Mouse (Mus musculus) spleen, adult 2 months (tissue): ENCODE measurements around the gene Dusp21. TPM values are rescaled to one million over a fixed set of nuclear protein-coding genes. Genes with fewer than 3 reads are reported as not detected.
A peak's percentile ranks its signal among the peaks of the same experiment; 100 is the strongest.

ENCODE experiments used
- DNase-seq, 2 experiments: peaks; one replicate each; pipeline versions ENCODE4 v3.0.0 to v3.0.0-alpha.2; 2012 to 2021; ENCODE audit warnings: low spot score in 2 of 2, low read depth in 1 of 2
- H3K27ac ChIP-seq: fragments of 200-500 bp; 2 replicates; pipeline ENCODE4 v1.5.1; 2012; ENCODE audit warnings: low read length, inconsistent platforms; ENCODE audit not compliant: insufficient read depth
- H3K27me3 ChIP-seq: fragments of 200-500 bp; 2 replicates; pipeline ENCODE4 v1.6.1; 2012; ENCODE audit warnings: mild to moderate bottlenecking, moderate library complexity, low read length, inconsistent platforms; ENCODE audit not compliant: control insufficient read depth, insufficient read depth
- H3K36me3 ChIP-seq: fragments of 200-500 bp; 2 replicates; pipeline ENCODE4 v1.6.1; 2012; ENCODE audit warnings: mild to moderate bottlenecking, low read length, inconsistent platforms; ENCODE audit not compliant: control insufficient read depth, insufficient read depth
- H3K4me1 ChIP-seq: fragments of 200-500 bp; 2 replicates; pipeline ENCODE4 v1.6.1; 2011; ENCODE audit warnings: inconsistent platforms; ENCODE audit not compliant: control insufficient read depth, insufficient read depth, insufficient read length
- H3K4me3 ChIP-seq: fragments of 200-500 bp; 2 replicates; pipeline ENCODE4 v1.5.1; 2011; ENCODE audit warnings: mild to moderate bottlenecking, inconsistent platforms; ENCODE audit not compliant: insufficient read depth, insufficient read length; ENCODE audit errors: extremely low read depth
- CTCF ChIP-seq: fragments of 200-500 bp; IDR thresholded peaks from 2 replicates; pipeline ENCODE4 v1.5.1; 2011; ENCODE audit warnings: mild to moderate bottlenecking, inconsistent platforms; ENCODE audit not compliant: insufficient read depth, insufficient read length, insufficient replicate concordance; ENCODE audit errors: extremely low read depth
- POLR2A ChIP-seq: fragments of 200-500 bp; IDR thresholded peaks from 2 replicates; pipeline ENCODE4 v1.6.1; 2011; ENCODE audit warnings: low read depth, low read length, inconsistent platforms
- WGBS: fragments of 180-500 bp; shearing (Covaris S2); methylation state at CpG from one replicate; pipeline ENCODE4 v1.1.7; 2018; 5-methylcytosine and 5-hydroxymethylcytosine counted together
- polyA plus RNA-seq: library from polyadenylated mRNA; depleted of rRNA; stranded (reverse); fragments of >200 nt; gene quantifications from 2 replicates; pipeline ENCODE4 v1.2.3, GENCODE M21; 2012

Gene Dusp21
- polyA plus RNA-seq, 1 experiment, result not detected

DNA sequence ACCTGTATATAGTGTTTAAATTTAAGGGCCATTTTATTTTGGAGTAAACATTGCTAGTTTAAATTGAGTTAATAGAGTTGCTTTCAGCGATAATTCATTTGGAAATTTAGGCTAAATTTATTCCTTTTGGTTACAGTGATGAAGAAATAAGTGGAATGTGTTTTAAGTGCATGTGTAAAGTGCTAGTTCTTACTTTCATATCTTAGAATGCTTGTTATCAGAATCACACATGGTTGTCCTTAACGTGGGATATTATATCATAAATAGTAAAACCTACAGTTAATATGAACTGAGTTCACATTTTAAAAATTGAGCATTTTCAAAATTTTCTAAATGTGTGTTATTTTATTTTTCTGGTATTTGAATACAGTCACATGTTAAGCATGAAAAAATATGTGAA is 19.5 kb downstream of the Dusp21 start:
- Histone ChIP-seq H3K27me3 (no peaks in the 10 kb centered on the region), H3K4me3 (no peak overlapping the region), H3K36me3 (no peaks in the 10 kb centered on the region), H3K27ac (no peak overlapping the region), H3K4me1 (no peaks in the 10 kb centered on the region)
- DNase-seq, result no peak
- no peak for TF ChIP-seq POLR2A
- TF ChIP-seq CTCF, result no peak
- 52% methylated on average over 2 of the region's 2 CpGs for WGBS

DNA sequence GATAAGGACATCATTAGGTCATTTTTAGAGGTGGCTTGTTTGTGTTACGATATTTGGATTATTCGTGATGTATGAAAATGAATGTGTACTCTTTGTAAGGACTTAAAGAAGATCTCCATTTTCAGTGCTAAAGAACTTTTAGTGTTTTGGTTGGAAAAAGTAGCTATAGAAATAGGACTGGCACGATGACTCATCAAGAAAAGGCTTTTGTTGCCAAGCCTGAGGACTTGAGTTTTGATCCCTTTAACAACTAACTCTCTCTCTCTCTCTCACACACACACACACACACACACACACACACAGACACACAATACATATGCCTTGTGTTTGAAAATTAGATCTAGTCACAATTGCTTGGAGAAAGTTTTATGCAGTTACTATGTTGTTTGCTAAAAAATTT is 21.3 kb downstream of the Dusp21 start:
- Histone ChIP-seq H3K4me3 (no peak overlapping the region), H3K27ac (no peak overlapping the region), H3K4me1 (no peaks in the 10 kb centered on the region), H3K27me3 (no peaks in the 10 kb centered on the region), H3K36me3 (no peaks in the 10 kb centered on the region)
- no peak for DNase-seq
- WGBS, result 65% methylated on average over 3 of the region's 3 CpGs
- no peak for TF ChIP-seq POLR2A
- no peak for TF ChIP-seq CTCF

- Histone ChIP-seq H3K4me1 (no peaks in the 10 kb centered on the region), H3K4me3 (no peak overlapping the region), H3K27me3 (no peaks in the 10 kb centered on the region), H3K36me3 (no peaks in the 10 kb centered on the region), H3K27ac (no peak overlapping the region)
- WGBS, result 91% methylated on average over 1 of the region's 1 CpGs
- DNase-seq, result no peak
- TF ChIP-seq CTCF (no peak), POLR2A (no peak)
Measured at GRCm38 (mm10) chrX:18168940-18169339, 23.3 kb downstream of the Dusp21 start.

DNA sequence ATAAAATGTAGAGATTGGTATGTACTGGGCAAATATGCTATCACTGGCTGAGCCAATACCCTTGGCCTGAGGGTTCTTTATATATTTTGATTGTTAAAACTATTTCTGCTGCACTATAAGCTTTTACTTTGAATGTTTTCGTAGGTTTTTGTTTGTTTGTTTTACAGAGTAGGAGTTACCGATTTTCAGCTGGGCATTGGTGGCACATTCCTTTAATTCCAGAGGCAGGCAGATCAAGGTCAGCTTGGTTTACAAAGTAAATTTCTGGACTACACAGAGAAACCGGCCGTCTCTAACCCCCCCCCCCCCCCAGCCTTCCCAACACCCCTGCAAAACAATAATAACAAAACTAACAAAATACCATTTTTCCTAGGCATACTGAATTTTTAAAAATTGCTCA is 29.2 kb downstream of the Dusp21 start:
- 85% methylated on average over 4 of the region's 4 CpGs for WGBS
- H3K4me1 ChIP-seq, result peaks cover 2% of the 10 kb centered on the region; the same call in 1 of the 2 replicates
- no peak for TF ChIP-seq POLR2A
- TF ChIP-seq CTCF, result no peak
- H3K36me3 ChIP-seq, result no peaks in the 10 kb centered on the region
- H3K4me3 ChIP-seq, result no peak overlapping the region
- DNase-seq, result no peak
- H3K27ac ChIP-seq, result no peak overlapping the region
- no peaks in the 10 kb centered on the region for H3K27me3 ChIP-seq

- 70% methylated on average over 4 of the region's 4 CpGs for WGBS
- Histone ChIP-seq H3K4me1 (peaks cover 2% of the 10 kb centered on the region; the same call in 1 of the 2 replicates), H3K36me3 (no peaks in the 10 kb centered on the region), H3K4me3 (no peak overlapping the region), H3K27me3 (no peaks in the 10 kb centered on the region), H3K27ac (no peak overlapping the region)
- DNase-seq, result no peak
- TF ChIP-seq CTCF (no peak), POLR2A (no peak)
Measured at GRCm38 (mm10) chrX:18177803-18178202, 32.1 kb downstream of the Dusp21 start.

GRCm38 (mm10) chrX:18179492-18179891 is 33.8 kb downstream of the Dusp21 start:
- WGBS, result 16% methylated on average over 1 of the region's 1 CpGs

DNA sequence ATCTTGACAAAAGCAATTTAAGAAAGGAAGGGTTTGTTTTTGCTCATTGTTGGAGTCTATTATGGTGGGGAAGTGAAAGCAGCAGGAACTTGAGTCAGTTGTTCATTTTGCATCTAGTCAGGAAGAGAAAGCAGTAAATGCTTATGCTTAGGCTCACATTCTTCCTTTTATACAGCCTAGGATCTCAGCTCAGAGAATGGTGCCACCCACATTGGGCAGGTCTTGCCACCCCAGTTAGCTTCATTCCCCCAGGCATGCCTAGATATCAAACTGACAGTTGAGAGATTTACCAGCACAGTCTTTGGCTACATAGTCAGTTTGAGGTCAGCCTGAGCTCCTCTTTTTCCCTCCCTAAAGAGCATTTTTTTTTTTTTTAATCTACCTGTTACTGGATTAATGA is 41.5 kb downstream of the Dusp21 start:
- DNase-seq, result no peak
- TF ChIP-seq POLR2A, result no peak
- no peak for TF ChIP-seq CTCF
- Histone ChIP-seq H3K27ac (0 out of 2 replicates have a peak overlapping the region, but pooled peaks have one; percentile 29), H3K36me3 (no peaks in the 10 kb centered on the region), H3K27me3 (no peaks in the 10 kb centered on the region), H3K4me1 (peaks cover 6% of the 10 kb centered on the region), H3K4me3 (no peak overlapping the region)

More at GRCm38 (mm10) chrX:18179492-18179891, 33.8 kb downstream of the Dusp21 start:
- Histone ChIP-seq H3K36me3 (no peaks in the 10 kb centered on the region), H3K4me3 (no peak overlapping the region), H3K4me1 (peaks cover 2% of the 10 kb centered on the region; the same call in 1 of the 2 replicates), H3K27me3 (no peaks in the 10 kb centered on the region), H3K27ac (no peak overlapping the region)
- TF ChIP-seq CTCF (no peak), POLR2A (no peak)
- no peak for DNase-seq
